Mouse (Mus musculus): ENCODE results near the gene Exosc2.
"Not testable (repeated sequence)": the region's sequence is repeated elsewhere in the genome, so short reads cannot be mapped to it uniquely, and the experiment has no call there.

Exosc2 gene

GRCm38 (mm10) chr2:31667332-31667731 is 3.2 kb upstream of the Exosc2 start:
- no peak for DNase-seq (ENCODE audit: low spot score in 2 of 2)

DNA sequence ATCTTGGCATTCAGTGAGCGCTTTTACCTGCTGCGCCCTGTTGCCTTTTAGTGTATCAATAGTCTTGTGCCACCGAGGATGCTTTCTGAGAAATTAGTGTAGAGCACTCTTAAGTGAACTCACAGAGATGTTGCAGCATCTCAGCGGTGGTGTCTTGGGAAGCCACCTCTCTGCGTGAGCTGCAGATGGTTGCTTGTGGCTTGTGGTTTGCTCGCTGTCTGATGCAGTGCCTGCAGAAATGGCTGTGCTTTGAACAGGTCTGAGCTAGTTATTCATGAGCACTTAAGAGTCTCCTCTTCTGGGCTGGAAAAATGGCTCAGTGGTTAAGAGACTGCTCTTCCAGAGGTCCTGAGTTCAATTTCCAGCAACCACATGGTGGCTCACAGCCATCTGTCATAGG is 8.1 kb downstream of the Exosc2 start:
- peak; percentile 34 to 39 for DNase-seq (ENCODE audit: low spot score in 2 of 2)

- DNase-seq (ENCODE audit: low spot score in 2 of 2): not testable (repeated sequence)
Measured at GRCm38 (mm10) chr2:31681051-31681707, 10.7 kb downstream of the Exosc2 start.

GRCm38 (mm10) chr2:31681731-31682235 is 11.3 kb downstream of the Exosc2 start:
- DNase-seq (ENCODE audit: low spot score in 2 of 2): no peak

GRCm38 (mm10) chr2:31683666-31684065 is 13.2 kb downstream of the Exosc2 start:
- DNase-seq (ENCODE audit: low spot score in 2 of 2): peak in 1 of 2 experiments; percentile 47

- peak; percentile 88 to 90 for DNase-seq (ENCODE audit: low spot score in 2 of 2)
Measured at GRCm38 (mm10) chr2:31688074-31688925, 17.8 kb downstream of the Exosc2 start, which contains the start of gene Abl1. Gene Abl1, plus strand, starts transcription at chr2:31688376.

GRCm38 (mm10) chr2:31689045-31689444 is 18.5 kb downstream of the Exosc2 start:
- DNase-seq (ENCODE audit: low spot score in 2 of 2): no peak

DNA sequence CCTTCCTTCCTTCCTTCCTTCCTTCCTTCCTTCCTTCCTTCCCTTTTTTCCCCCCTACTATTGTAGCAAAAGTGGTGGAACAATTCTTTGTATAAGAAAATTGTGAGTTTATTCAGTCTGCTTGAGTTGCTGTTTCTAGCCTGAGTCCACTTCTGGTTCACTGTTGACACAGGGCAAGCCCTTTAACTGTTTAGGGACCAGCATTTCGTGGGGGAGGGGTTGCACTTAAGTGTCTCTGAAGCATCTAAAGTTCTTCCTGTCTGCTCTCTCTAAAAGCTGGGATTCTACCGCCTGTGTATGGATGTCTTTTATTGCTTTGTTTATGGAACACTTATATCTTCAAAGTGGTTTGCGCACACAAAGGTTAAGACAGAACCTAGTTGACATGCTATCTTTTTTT is 19.5 kb downstream of the Exosc2 start:
- DNase-seq (ENCODE audit: low spot score in 2 of 2): no peak

DNA sequence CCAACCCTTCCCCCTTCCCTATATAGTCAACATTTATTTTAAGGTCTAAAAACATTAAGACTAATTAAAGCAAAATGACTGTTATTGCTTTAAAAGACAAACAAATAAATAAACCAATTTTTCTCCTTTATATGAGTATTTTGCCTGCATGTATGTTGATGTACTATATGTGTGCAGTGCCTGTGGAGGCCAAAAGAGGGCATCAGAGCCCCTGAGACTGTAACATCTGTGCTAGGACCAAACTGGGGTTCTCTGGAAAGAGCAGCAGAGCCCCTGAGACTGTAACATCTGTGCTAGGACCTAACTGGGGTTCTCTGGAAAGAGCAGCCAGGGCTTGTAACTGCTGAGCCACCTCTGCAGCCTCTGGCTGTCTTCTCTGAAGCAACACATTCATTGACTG is 27.7 kb downstream of the Exosc2 start:
- no peak for DNase-seq (ENCODE audit: low spot score in 2 of 2)

- peak in 1 of 2 experiments; percentile 31 for DNase-seq (ENCODE audit: low spot score in 2 of 2)
Measured at GRCm38 (mm10) chr2:31700545-31701446, 30.3 kb downstream of the Exosc2 start.

GRCm38 (mm10) chr2:31703226-31703625 is 32.7 kb downstream of the Exosc2 start:
- no peak for DNase-seq (ENCODE audit: low spot score in 2 of 2)

DNA sequence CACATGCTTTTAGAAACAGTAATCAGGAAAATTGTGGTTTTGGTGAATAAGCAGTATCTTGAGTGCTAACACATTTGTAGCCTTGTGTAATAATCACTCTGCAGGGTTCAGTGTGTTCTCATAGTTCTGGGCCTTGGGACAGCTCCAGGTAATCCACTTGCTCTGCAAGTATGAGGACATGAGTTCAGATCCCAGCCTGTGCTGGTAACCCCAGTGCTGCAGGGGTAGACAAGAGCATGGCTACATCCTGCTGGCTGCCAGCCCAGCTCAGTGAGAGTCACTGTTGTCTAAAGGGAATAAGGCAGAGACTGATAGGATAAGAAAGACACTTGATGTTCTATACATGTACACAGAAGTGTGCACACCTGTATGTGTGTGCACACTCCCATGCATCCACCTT is 35.4 kb downstream of the Exosc2 start:
- DNase-seq (ENCODE audit: low spot score in 2 of 2): no peak

DNA sequence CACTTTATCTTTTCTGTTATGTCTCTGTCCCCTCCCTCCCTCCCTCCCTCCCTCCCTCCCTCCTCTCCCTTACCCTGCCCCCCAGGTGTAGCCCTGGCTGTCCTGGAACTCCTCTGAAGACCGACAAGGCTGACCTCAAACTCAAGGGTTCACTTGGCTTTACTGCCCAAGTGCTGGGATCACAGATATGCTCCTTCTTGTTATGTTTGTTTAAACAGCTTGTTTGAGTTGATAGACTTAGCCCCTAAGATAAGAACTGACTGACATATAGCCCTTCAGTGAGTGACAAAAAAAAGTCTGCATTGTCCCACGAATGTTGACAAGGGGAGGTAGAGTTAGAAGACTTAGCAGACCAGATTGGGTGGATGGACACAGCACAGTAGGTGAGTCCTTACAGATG is 36.0 kb downstream of the Exosc2 start:
- DNase-seq (ENCODE audit: low spot score in 2 of 2): no peak

DNA sequence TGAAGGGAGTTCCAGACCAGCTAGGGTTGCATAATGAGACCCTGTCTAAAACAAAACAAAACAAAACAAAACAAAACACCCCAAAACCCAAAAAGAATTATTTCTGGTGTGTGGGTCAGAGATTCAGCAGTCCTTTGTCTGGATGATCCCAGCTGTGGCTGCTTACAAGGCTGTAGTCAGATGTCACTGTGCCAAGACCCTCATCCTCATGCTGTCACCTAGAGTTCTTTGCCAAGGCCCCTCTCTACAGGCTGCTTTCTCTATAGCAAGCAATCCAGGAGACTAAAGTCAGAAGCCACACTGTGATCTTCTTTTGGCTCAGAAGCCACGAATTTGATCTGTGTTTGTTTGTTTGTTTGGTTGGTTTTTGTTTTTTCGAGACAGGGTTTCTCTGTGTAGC is 42.2 kb downstream of the Exosc2 start:
- no peak for DNase-seq (ENCODE audit: low spot score in 2 of 2)

- no peak for DNase-seq (ENCODE audit: low spot score in 2 of 2)
Measured at GRCm38 (mm10) chr2:31713813-31714212, 43.3 kb downstream of the Exosc2 start.

- DNase-seq (ENCODE audit: low spot score in 2 of 2): no peak
Measured at GRCm38 (mm10) chr2:31714780-31715179, 44.3 kb downstream of the Exosc2 start.

- DNase-seq (ENCODE audit: low spot score in 2 of 2): no peak
Measured at GRCm38 (mm10) chr2:31715985-31716384, 45.5 kb downstream of the Exosc2 start.

GRCm38 (mm10) chr2:31719202-31719880 is 48.8 kb downstream of the Exosc2 start:
- DNase-seq (ENCODE audit: low spot score in 2 of 2): no peak

- no peak for DNase-seq (ENCODE audit: low spot score in 2 of 2)
Measured at GRCm38 (mm10) chr2:31719944-31720343, 49.4 kb downstream of the Exosc2 start.

DNA sequence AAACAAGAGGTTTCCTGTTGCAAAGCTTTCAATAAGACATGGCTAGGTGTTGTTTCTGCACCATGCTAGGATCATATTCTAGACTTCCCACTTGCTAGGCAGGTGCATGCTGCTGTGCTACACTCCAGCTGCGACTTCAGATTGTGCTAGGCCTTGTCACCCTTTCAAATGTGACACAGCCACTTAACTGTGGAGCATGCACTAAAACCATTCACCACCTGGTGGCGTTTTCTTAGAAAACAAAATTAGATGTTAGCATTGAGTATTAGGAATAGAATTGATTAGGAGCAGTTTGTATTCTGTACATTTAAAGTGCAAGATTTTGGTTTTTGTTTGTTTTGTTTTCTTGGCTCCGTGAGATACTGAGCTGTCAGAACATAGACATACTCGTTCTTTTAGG is 50.3 kb downstream of the Exosc2 start:
- no peak for DNase-seq (ENCODE audit: low spot score in 2 of 2)
